Mouse (Mus musculus): ENCODE measurements at regions not wholly inside any gene's neighbourhood (a gene's known extent, or its start where the extent isn't known, plus 50 kb on each side); places are given as distances from the start of the nearest gene placed in this dataset.

GRCm38 (mm10) chr4:71663397-71663796 is 94.4 kb downstream of the Gm11232 start:
- no peak for ATAC-seq
- Histone ChIP-seq H3K36me3 (ENCODE audit: insufficient read depth, low read length) (no peaks in the 10 kb centered on the region), H3K27ac (ENCODE audit: low read length) (no peak overlapping the region), H3K27me3 (replicated peaks; ENCODE audit: insufficient read depth, low read length) (no peaks in the 10 kb centered on the region), H3K4me2 (replicated peaks; ENCODE audit: low read depth, low read length) (no peak overlapping the region), H3K9ac (replicated peaks; ENCODE audit: low read depth) (no peak overlapping the region), H3K4me3 (ENCODE audit: low read depth, low read length) (no peak overlapping the region), H3K9me3 (ENCODE audit: low read length) (no peaks in the 10 kb centered on the region), H3K4me1 (ENCODE audit: insufficient read depth, low read depth, low read length) (no peaks in the 10 kb centered on the region)
- DNase-seq (ENCODE audit: low spot score), result no peak
- TF ChIP-seq EP300 (IDR thresholded peaks at IDR 0.05) (no peak), CTCF (IDR thresholded peaks at IDR 0.05) (no peak)

DNA sequence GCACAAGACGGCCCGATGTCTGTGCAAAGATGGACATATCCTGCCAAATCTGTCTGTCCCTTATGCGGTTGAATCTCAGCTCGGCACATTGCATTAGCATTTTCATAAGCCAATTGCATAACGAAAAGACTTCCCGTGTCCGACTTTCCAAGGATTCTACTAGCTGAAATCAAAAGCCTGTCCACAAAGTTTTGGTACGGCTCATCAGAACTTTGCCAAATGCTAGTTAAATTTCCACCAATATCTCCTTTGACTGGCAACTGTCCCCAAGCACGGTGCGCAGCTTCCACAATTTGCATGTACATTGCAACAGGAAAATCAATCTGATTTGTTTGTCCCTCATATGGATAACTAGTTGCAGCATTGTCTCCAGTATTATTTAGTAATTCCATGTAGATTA is 117.2 kb downstream of the Gm11232 start:
- Histone ChIP-seq H3K4me2 (replicated peaks; ENCODE audit: low read depth, low read length) (no peak overlapping the region), H3K4me3 (ENCODE audit: low read depth, low read length) (no peak overlapping the region), H3K36me3 (ENCODE audit: insufficient read depth, low read length) (no peaks in the 10 kb centered on the region), H3K27ac (ENCODE audit: low read length) (no peak overlapping the region), H3K27me3 (replicated peaks; ENCODE audit: insufficient read depth, low read length) (no peaks in the 10 kb centered on the region), H3K9me3 (ENCODE audit: low read length) (no peaks in the 10 kb centered on the region), H3K9ac (replicated peaks; ENCODE audit: low read depth) (no peak overlapping the region), H3K4me1 (ENCODE audit: insufficient read depth, low read depth, low read length) (no peaks in the 10 kb centered on the region)
- WGBS, result 94% methylated on average over 10 of the region's 10 CpGs
- no peak for TF ChIP-seq CTCF (IDR thresholded peaks at IDR 0.05)
- DNase-seq (ENCODE audit: low spot score) (no peak), ATAC-seq (no peak)

DNA sequence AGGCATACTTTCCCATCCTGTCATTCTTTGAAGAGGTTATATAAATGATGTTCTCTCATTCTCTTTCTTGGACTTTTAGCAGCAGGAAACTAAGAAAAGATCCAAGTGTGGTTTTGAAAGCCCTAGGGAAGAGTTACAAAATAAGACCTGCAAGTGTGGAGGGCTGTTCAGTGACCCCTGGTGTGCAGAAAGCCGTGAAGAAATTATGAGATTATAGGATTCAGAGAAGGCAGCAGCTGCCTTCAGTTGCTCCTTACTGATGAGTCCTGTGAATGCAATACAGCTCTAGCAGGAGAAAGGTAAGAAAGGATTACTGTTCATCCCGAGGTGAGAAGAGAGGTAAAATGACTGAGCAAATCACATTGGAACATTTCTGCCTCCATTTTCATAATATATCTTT is 130.7 kb downstream of the Gm11232 start:
- Histone ChIP-seq H3K9ac (replicated peaks; ENCODE audit: low read depth) (no peak overlapping the region), H3K9me3 (ENCODE audit: low read length) (no peaks in the 10 kb centered on the region), H3K27ac (ENCODE audit: low read length) (no peak overlapping the region), H3K36me3 (ENCODE audit: insufficient read depth, low read length) (no peaks in the 10 kb centered on the region), H3K4me3 (ENCODE audit: low read depth, low read length) (no peak overlapping the region), H3K27me3 (replicated peaks; ENCODE audit: insufficient read depth, low read length) (no peaks in the 10 kb centered on the region), H3K4me1 (ENCODE audit: insufficient read depth, low read depth, low read length) (no peaks in the 10 kb centered on the region), H3K4me2 (replicated peaks; ENCODE audit: low read depth, low read length) (no peak overlapping the region)
- DNase-seq (ENCODE audit: low spot score) (no peak), ATAC-seq (no peak)
- WGBS, result 32% methylated on average over 2 of the region's 2 CpGs
- no peak for TF ChIP-seq CTCF (IDR thresholded peaks at IDR 0.05)
- TF ChIP-seq EP300 (IDR thresholded peaks at IDR 0.05), result no peak

DNA sequence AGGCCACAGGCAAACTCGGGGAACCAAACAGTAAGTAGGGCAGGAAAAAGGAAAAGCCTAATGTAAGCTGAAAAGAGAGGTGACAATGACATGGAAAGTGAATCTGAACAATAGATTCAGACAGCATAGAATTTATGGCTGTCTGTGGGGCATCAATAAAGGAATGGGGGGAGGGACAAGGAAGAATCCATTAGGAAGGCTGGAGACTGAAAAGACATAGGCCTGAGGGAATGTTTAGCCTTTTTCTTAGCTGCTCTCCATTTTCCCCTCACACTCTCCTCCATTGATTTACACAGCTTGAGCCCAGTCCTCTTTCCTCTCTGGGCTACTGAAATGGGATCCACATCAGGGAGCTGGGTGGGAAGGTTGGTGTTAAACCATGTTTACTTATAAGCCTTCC is 131.1 kb downstream of the Gm11232 start:
- no peaks in the 10 kb centered on the region for H3K4me1 ChIP-seq (ENCODE audit: insufficient read depth, low read depth, low read length)
- TF ChIP-seq EP300 (IDR thresholded peaks at IDR 0.05), result no peak
- no peak for TF ChIP-seq CTCF (IDR thresholded peaks at IDR 0.05)
- no peaks in the 10 kb centered on the region for H3K27me3 ChIP-seq (replicated peaks; ENCODE audit: insufficient read depth, low read length)
- H3K36me3 ChIP-seq (ENCODE audit: insufficient read depth, low read length), result no peaks in the 10 kb centered on the region
- H3K27ac ChIP-seq (ENCODE audit: low read length), result no peak overlapping the region
- WGBS, result 29% methylated on average over 1 of the region's 1 CpGs
- ATAC-seq (no peak), DNase-seq (ENCODE audit: low spot score) (no peak)
- no peak overlapping the region for H3K4me3 ChIP-seq (ENCODE audit: low read depth, low read length)
- H3K9me3 ChIP-seq (ENCODE audit: low read length), result no peaks in the 10 kb centered on the region
- H3K4me2 ChIP-seq (replicated peaks; ENCODE audit: low read depth, low read length), result no peak overlapping the region
- H3K9ac ChIP-seq (replicated peaks; ENCODE audit: low read depth), result no peak overlapping the region

DNA sequence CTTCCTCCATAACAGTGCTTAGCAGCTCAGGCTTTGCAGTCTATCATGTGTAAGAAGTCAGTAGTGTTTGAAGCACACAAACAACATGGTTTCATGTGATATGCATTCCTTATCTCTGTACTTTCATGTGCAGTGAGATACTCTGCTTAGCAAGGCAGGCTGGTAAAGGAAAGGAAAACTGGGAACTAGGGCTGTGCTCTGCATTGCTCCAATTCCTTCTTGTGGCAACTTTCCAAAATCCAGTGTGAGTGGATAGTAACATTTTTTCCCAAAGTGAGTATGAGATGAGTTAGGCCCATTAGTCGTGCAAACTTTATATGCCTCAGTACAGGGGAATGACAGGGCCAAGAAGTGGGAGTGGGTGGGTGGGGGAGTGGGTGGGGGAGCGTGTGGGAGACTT is 133.0 kb downstream of the Gm11232 start:
- no peak overlapping the region for H3K27ac ChIP-seq (ENCODE audit: low read length)
- H3K36me3 ChIP-seq (ENCODE audit: insufficient read depth, low read length), result no peaks in the 10 kb centered on the region
- no peak overlapping the region for H3K4me2 ChIP-seq (replicated peaks; ENCODE audit: low read depth, low read length)
- no peak overlapping the region for H3K9ac ChIP-seq (replicated peaks; ENCODE audit: low read depth)
- no peaks in the 10 kb centered on the region for H3K9me3 ChIP-seq (ENCODE audit: low read length)
- DNase-seq (ENCODE audit: low spot score) (no peak), ATAC-seq (no peak)
- TF ChIP-seq CTCF (IDR thresholded peaks at IDR 0.05) (no peak), EP300 (IDR thresholded peaks at IDR 0.05) (no peak)
- WGBS, result 45% methylated on average over 2 of the region's 2 CpGs
- H3K4me1 ChIP-seq (ENCODE audit: insufficient read depth, low read depth, low read length), result no peaks in the 10 kb centered on the region
- H3K27me3 ChIP-seq (replicated peaks; ENCODE audit: insufficient read depth, low read length), result no peaks in the 10 kb centered on the region
- H3K4me3 ChIP-seq (ENCODE audit: low read depth, low read length), result no peak overlapping the region

DNA sequence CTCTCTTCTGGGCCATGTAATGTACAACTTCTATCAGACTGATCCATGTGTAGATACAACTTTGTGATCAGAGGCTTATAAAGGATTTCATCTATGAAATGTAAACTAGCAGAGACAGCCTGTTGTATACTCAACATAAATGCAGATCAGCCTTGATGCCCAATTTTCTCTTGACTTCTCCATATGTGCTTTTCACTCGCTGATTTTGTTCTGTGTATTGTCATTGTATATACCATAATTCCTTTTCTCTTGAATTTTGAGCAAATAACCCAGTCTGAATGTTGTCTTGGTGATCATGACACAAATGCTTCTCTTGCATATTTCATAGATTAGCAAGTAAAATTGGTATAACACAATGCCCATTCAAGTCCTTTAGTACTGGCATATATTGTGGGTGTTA is 144.0 kb downstream of the Gm11232 start:
- Histone ChIP-seq H3K4me2 (replicated peaks; ENCODE audit: low read depth, low read length) (no peak overlapping the region), H3K36me3 (ENCODE audit: insufficient read depth, low read length) (no peaks in the 10 kb centered on the region), H3K27me3 (replicated peaks; ENCODE audit: insufficient read depth, low read length) (no peaks in the 10 kb centered on the region), H3K9ac (replicated peaks; ENCODE audit: low read depth) (no peak overlapping the region), H3K4me3 (ENCODE audit: low read depth, low read length) (no peak overlapping the region), H3K4me1 (ENCODE audit: insufficient read depth, low read depth, low read length) (no peaks in the 10 kb centered on the region), H3K9me3 (ENCODE audit: low read length) (no peaks in the 10 kb centered on the region), H3K27ac (ENCODE audit: low read length) (no peak overlapping the region)
- ATAC-seq (no peak), DNase-seq (ENCODE audit: low spot score) (no peak)
- 80% methylated on average over 1 of the region's 1 CpGs for WGBS
- TF ChIP-seq CTCF (IDR thresholded peaks at IDR 0.05), result no peak

- no peaks in the 10 kb centered on the region for H3K27me3 ChIP-seq (replicated peaks; ENCODE audit: insufficient read depth, low read length)
- no peak overlapping the region for H3K9ac ChIP-seq (replicated peaks; ENCODE audit: low read depth)
- H3K36me3 ChIP-seq (ENCODE audit: insufficient read depth, low read length), result no peaks in the 10 kb centered on the region
- DNase-seq (ENCODE audit: low spot score) (no peak), ATAC-seq (no peak)
- H3K9me3 ChIP-seq (ENCODE audit: low read length), result no peaks in the 10 kb centered on the region
- TF ChIP-seq CTCF (IDR thresholded peaks at IDR 0.05), result no peak
- TF ChIP-seq EP300 (IDR thresholded peaks at IDR 0.05), result no peak
- no peak overlapping the region for H3K4me2 ChIP-seq (replicated peaks; ENCODE audit: low read depth, low read length)
- WGBS, result 79% methylated on average over 2 of the region's 2 CpGs
- no peak overlapping the region for H3K4me3 ChIP-seq (ENCODE audit: low read depth, low read length)
- no peak overlapping the region for H3K27ac ChIP-seq (ENCODE audit: low read length)
- H3K4me1 ChIP-seq (ENCODE audit: insufficient read depth, low read depth, low read length), result no peaks in the 10 kb centered on the region
Measured at GRCm38 (mm10) chr4:71585880-71586279, 171.9 kb downstream of the Gm11232 start.
